Mouse (Mus musculus): ENCODE results near the gene Olfr1352. TPM values are rescaled to one million over a fixed set of nuclear protein-coding genes. Genes with fewer than 3 reads are reported as not detected.
"Not testable (repeated sequence)": the region's sequence is repeated elsewhere in the genome, so short reads cannot be mapped to it uniquely, and the experiment has no call there.

Olfr1352 gene
- polyA plus RNA-seq (2012; rRNA removed) (not detected in 2 replicates), polyA plus RNA-seq (2014; fragmentation: Nextera tagmentation; extraction: Ambion mirVana) (not detected in 2 replicates)

DNA sequence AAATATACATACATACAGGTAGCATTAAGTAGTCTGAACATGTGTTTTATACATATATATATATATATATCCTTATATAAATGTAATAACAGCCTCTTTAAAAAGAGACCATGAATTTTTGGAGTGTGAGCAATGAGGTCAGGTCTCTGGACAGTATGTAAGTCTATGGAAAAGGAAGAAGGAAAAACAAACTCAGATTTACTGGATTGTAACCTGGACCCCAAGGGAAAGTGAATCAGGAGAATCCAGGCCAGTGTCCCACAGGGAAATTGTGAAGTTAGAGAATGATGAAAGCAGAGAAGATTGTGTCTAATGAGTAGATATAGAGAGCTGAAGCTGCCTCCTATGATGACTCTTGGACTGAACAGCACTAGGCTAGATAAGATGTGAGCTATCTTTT is at the start of gene Olfr1352:
Olfr1352 (plus strand) TSS at position 301 of the 400 bp plus-strand sequence.
- TF ChIP-seq POLR2A (IDR thresholded peaks at IDR 0.05; ENCODE audit: borderline replicate concordance, extremely low read depth, insufficient read depth, insufficient read length), result no peak
- DNase-seq (ENCODE audit: low spot score), result no peak
- no peaks in the 10 kb centered on the region for H3K4me1 ChIP-seq (ENCODE audit: control insufficient read depth, insufficient read depth, low read length)

DNA sequence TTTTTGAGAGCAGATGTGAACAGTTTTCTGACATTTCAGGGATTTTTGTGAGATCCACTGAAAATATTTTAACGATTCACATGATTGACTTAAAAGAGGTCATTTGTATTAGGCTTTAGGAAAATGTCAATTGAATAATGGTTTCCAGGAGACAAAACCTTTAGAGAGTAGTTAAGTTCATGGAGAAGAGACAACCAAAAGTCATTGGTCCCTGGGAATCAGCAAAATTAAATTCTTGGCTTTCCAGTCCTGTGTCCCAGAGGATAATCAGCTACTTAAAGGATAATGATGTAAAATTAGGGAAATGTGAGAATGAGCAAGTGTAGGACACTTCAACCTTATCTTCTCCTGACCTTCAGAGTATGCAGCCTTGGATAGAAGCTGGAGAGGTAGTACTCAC is 30.5 kb upstream of the Olfr1352 start, which contains the start of gene Olfr8:
Olfr8 (plus strand) TSS at position 301 of the 400 bp plus-strand sequence.
- not testable (repeated sequence) for ATAC-seq (ENCODE audit: low FRiP score, low read depth); H3K27ac ChIP-seq (replicated peaks; ENCODE audit: low read depth, low read length); H3K36me3 ChIP-seq (ENCODE audit: control insufficient read depth, insufficient read depth, low read length); H3K27me3 ChIP-seq (ENCODE audit: control insufficient read depth, insufficient read depth, low read length); H3K4me2 ChIP-seq (replicated peaks; ENCODE audit: low read depth, low read length, severe bottlenecking); H3K4me3 ChIP-seq (replicated peaks; ENCODE audit: low read length); H3K9me3 ChIP-seq (ENCODE audit: control insufficient read depth, low read length); DNase-seq (ENCODE audit: low spot score); H3K4me1 ChIP-seq (ENCODE audit: control insufficient read depth, insufficient read depth, low read length); H3K9ac ChIP-seq (ENCODE audit: low read depth, low read length, severe bottlenecking)
- 90% methylated on average over 1 of the region's 1 CpGs for WGBS

More for the DNA sequence above, at the start of gene Olfr1352:
- Histone ChIP-seq H3K4me3 (replicated peaks; ENCODE audit: low read length) (no peak within 1 kb of the TSS), H3K27me3 (ENCODE audit: control insufficient read depth, insufficient read depth, low read length) (no peaks in the 10 kb centered on the region), H3K9me3 (ENCODE audit: control insufficient read depth, low read length) (no peaks in the 10 kb centered on the region), H3K36me3 (ENCODE audit: control insufficient read depth, insufficient read depth, low read length) (no peaks in the 10 kb centered on the region), H3K4me2 (replicated peaks; ENCODE audit: low read depth, low read length, severe bottlenecking) (no peak within 1 kb of the TSS), H3K27ac (replicated peaks; ENCODE audit: low read depth, low read length) (no peak within 1 kb of the TSS), H3K9ac (ENCODE audit: low read depth, low read length, severe bottlenecking) (no peak within 1 kb of the TSS)
- no peak for ATAC-seq (ENCODE audit: low FRiP score, low read depth)

DNA sequence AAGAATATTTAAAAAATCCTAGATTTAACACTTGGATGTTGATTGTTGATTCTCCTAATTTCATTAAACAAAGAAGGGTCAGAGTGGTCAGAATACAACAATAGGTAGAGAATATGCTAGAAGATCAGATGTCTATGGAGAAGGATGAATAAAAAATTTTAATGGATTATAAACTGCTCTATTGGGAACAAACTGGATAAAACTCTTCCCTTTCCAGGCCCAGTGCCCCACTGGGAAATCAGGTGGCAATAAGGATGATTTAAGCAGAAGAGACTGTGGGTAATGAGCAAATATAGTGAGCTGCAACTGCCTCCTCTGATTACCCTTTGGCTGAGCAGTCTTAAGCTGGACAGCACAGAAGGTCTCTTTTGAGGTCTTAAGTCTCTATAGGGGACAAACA is 17.8 kb upstream of the Olfr1352 start, which contains the start of gene Olfr1353:
Olfr1353 (plus strand) TSS at position 301 of the 400 bp plus-strand sequence.
- H3K36me3 ChIP-seq (ENCODE audit: control insufficient read depth, insufficient read depth, low read length); H3K4me3 ChIP-seq (replicated peaks; ENCODE audit: low read length); H3K4me2 ChIP-seq (replicated peaks; ENCODE audit: low read depth, low read length, severe bottlenecking); H3K27me3 ChIP-seq (ENCODE audit: control insufficient read depth, insufficient read depth, low read length); ATAC-seq (ENCODE audit: low FRiP score, low read depth); H3K27ac ChIP-seq (replicated peaks; ENCODE audit: low read depth, low read length); H3K4me1 ChIP-seq (ENCODE audit: control insufficient read depth, insufficient read depth, low read length); H3K9ac ChIP-seq (ENCODE audit: low read depth, low read length, severe bottlenecking); DNase-seq (ENCODE audit: low spot score); H3K9me3 ChIP-seq (ENCODE audit: control insufficient read depth, low read length): not testable (repeated sequence)

DNA sequence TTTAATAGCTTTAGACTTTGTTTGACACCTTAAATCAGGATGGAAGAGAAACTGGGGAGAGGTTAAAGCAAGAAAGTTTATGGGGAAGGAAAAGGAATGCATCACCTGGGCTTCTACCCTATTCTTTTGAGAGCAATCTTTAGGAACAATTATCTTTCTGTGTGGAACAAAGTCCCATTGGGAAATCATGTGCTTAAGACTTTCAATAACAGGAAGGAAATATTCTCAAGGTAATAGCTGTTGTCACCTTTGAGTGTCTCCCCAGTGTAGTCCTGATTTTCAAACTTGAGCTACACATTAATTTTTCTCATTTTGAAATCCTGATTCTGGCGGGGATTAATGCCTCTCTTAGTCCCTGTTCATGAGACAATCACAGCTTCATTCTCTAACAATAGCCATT is 31.3 kb downstream of the Olfr1352 start, which contains the start of gene Olfr1351:
Olfr1351 (plus strand) TSS at position 301 of the 400 bp plus-strand sequence.
- H3K9me3 ChIP-seq (ENCODE audit: control insufficient read depth, low read length), result no peaks in the 10 kb centered on the region
- no peaks in the 10 kb centered on the region for H3K36me3 ChIP-seq (ENCODE audit: control insufficient read depth, insufficient read depth, low read length)
- no peak for ATAC-seq (ENCODE audit: low FRiP score, low read depth)
- no peak within 1 kb of the TSS for H3K27ac ChIP-seq (replicated peaks; ENCODE audit: low read depth, low read length)
- no peak within 1 kb of the TSS for H3K4me2 ChIP-seq (replicated peaks; ENCODE audit: low read depth, low read length, severe bottlenecking)
- no peak within 1 kb of the TSS for H3K9ac ChIP-seq (ENCODE audit: low read depth, low read length, severe bottlenecking)
- no peaks in the 10 kb centered on the region for H3K27me3 ChIP-seq (ENCODE audit: control insufficient read depth, insufficient read depth, low read length)
- no peak for TF ChIP-seq POLR2A (IDR thresholded peaks at IDR 0.05; ENCODE audit: borderline replicate concordance, extremely low read depth, insufficient read depth, insufficient read length)
- no peaks in the 10 kb centered on the region for H3K4me1 ChIP-seq (ENCODE audit: control insufficient read depth, insufficient read depth, low read length)
- no peak for DNase-seq (ENCODE audit: low spot score)
- H3K4me3 ChIP-seq (replicated peaks; ENCODE audit: low read length), result no peak within 1 kb of the TSS
- 56% methylated on average over 1 of the region's 1 CpGs for WGBS

DNA sequence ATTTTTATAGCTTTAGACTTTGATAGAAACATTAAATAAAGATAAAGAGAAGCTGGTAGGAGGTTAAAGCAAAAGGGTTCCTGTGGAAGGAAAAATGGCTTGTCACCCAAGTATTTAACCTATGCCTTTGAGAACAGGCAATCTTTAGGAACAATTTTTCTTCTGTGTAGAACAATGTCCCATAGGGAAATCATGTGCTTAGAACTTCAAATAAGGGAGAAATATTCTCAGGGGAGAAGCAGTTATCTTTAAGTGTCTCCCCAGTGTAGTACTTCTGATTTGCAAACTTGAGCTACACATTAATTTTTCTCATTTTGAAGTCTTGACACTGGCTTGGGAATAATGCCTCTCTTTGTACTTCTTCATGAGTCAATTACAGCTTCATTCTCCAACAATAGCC is 47.6 kb downstream of the Olfr1352 start, which contains the start of gene Olfr57:
Olfr57 (plus strand) TSS at position 301 of the 400 bp plus-strand sequence.
- Histone ChIP-seq H3K4me1 (ENCODE audit: control insufficient read depth, insufficient read depth, low read length) (no peaks in the 10 kb centered on the region), H3K4me2 (replicated peaks; ENCODE audit: low read depth, low read length, severe bottlenecking) (no peak within 1 kb of the TSS), H3K9me3 (ENCODE audit: control insufficient read depth, low read length) (no peaks in the 10 kb centered on the region), H3K4me3 (replicated peaks; ENCODE audit: low read length) (no peak within 1 kb of the TSS), H3K9ac (ENCODE audit: low read depth, low read length, severe bottlenecking) (no peak within 1 kb of the TSS), H3K36me3 (ENCODE audit: control insufficient read depth, insufficient read depth, low read length) (no peaks in the 10 kb centered on the region), H3K27ac (replicated peaks; ENCODE audit: low read depth, low read length) (no peak within 1 kb of the TSS), H3K27me3 (ENCODE audit: control insufficient read depth, insufficient read depth, low read length) (no peaks in the 10 kb centered on the region)
- DNase-seq (ENCODE audit: low spot score), result no peak
- no peak for ATAC-seq (ENCODE audit: low FRiP score, low read depth)
- no peak for TF ChIP-seq POLR2A (IDR thresholded peaks at IDR 0.05; ENCODE audit: borderline replicate concordance, extremely low read depth, insufficient read depth, insufficient read length)

Other genes with a start within 250 kb of the Olfr1352 start
- 0.06 TPM in 1 of 2 replicates, not detected in the other for gene Ccdc105, start 228.0 kb upstream of the Olfr1352 start, polyA plus RNA-seq (2012; rRNA removed)
- gene Ccdc105, start 228.0 kb upstream of the Olfr1352 start, polyA plus RNA-seq (2014; fragmentation: Nextera tagmentation; extraction: Ambion mirVana), result 0.14 TPM in 1 of 2 replicates, not detected in the other
- 2.7 and 4.0 TPM in 2 replicates for gene Slc1a6, start 200.6 kb upstream of the Olfr1352 start, polyA plus RNA-seq (2012; rRNA removed)
- 0.78 and 0.79 TPM in 2 replicates for gene Slc1a6, start 200.6 kb upstream of the Olfr1352 start, polyA plus RNA-seq (2014; fragmentation: Nextera tagmentation; extraction: Ambion mirVana)
- gene Olfr1356, start 128.9 kb upstream of the Olfr1352 start, polyA plus RNA-seq (2012; rRNA removed), result not detected in 2 replicates
- not detected in 2 replicates for gene Olfr1356, start 128.9 kb upstream of the Olfr1352 start, polyA plus RNA-seq (2014; fragmentation: Nextera tagmentation; extraction: Ambion mirVana)
- not detected in 2 replicates for gene Olfr1355, start 105.5 kb upstream of the Olfr1352 start, polyA plus RNA-seq (2012; rRNA removed)
- gene Olfr1355, start 105.5 kb upstream of the Olfr1352 start, polyA plus RNA-seq (2014; fragmentation: Nextera tagmentation; extraction: Ambion mirVana), result not detected in 2 replicates
- gene Olfr1354, start 67.9 kb upstream of the Olfr1352 start, polyA plus RNA-seq (2012; rRNA removed), result not detected in 2 replicates
- gene Olfr1354, start 67.9 kb upstream of the Olfr1352 start, polyA plus RNA-seq (2014; fragmentation: Nextera tagmentation; extraction: Ambion mirVana), result not detected in 2 replicates
- gene Olfr8, start 30.4 kb upstream of the Olfr1352 start, polyA plus RNA-seq (2012; rRNA removed), result not detected in 2 replicates
- not detected in 2 replicates for gene Olfr8, start 30.4 kb upstream of the Olfr1352 start, polyA plus RNA-seq (2014; fragmentation: Nextera tagmentation; extraction: Ambion mirVana)
- gene Olfr1353, start 17.7 kb upstream of the Olfr1352 start, polyA plus RNA-seq (2012; rRNA removed), result not detected in 2 replicates
- gene Olfr1353, start 17.7 kb upstream of the Olfr1352 start, polyA plus RNA-seq (2014; fragmentation: Nextera tagmentation; extraction: Ambion mirVana), result not detected in 2 replicates
- gene Olfr1351, start 31.4 kb downstream of the Olfr1352 start, polyA plus RNA-seq (2012; rRNA removed), result not detected in 2 replicates
- not detected in 2 replicates for gene Olfr1351, start 31.4 kb downstream of the Olfr1352 start, polyA plus RNA-seq (2014; fragmentation: Nextera tagmentation; extraction: Ambion mirVana)
- not detected in 2 replicates for gene Olfr57, start 47.7 kb downstream of the Olfr1352 start, polyA plus RNA-seq (2012; rRNA removed)
- gene Olfr57, start 47.7 kb downstream of the Olfr1352 start, polyA plus RNA-seq (2014; fragmentation: Nextera tagmentation; extraction: Ambion mirVana), result not detected in 2 replicates
- 11.5 and 16.9 TPM in 2 replicates for gene 2610008E11Rik, start 116.5 kb downstream of the Olfr1352 start, polyA plus RNA-seq (2012; rRNA removed)
- 31.4 and 39.7 TPM in 2 replicates for gene 2610008E11Rik, start 116.5 kb downstream of the Olfr1352 start, polyA plus RNA-seq (2014; fragmentation: Nextera tagmentation; extraction: Ambion mirVana)
- gene Vmn2r80, start 167.7 kb downstream of the Olfr1352 start, polyA plus RNA-seq (2012; rRNA removed), result not detected in 2 replicates
- gene Vmn2r80, start 167.7 kb downstream of the Olfr1352 start, polyA plus RNA-seq (2014; fragmentation: Nextera tagmentation; extraction: Ambion mirVana), result not detected in 2 replicates